Mouse (Mus musculus) urinary bladder, postnatal 4 days (tissue): ENCODE measurements around the gene Ank3.
"Not testable (repeated sequence)": the region's sequence is repeated elsewhere in the genome, so short reads cannot be mapped to it uniquely, and the experiment has no call there.

Experiments used
- DNase-seq, 2 experiments: peaks; one replicate each; pipeline ENCODE4 v3.0.0; 2021 to 2022; ENCODE audit warnings: low spot score in 2 of 2

The Ank3 gene

DNA sequence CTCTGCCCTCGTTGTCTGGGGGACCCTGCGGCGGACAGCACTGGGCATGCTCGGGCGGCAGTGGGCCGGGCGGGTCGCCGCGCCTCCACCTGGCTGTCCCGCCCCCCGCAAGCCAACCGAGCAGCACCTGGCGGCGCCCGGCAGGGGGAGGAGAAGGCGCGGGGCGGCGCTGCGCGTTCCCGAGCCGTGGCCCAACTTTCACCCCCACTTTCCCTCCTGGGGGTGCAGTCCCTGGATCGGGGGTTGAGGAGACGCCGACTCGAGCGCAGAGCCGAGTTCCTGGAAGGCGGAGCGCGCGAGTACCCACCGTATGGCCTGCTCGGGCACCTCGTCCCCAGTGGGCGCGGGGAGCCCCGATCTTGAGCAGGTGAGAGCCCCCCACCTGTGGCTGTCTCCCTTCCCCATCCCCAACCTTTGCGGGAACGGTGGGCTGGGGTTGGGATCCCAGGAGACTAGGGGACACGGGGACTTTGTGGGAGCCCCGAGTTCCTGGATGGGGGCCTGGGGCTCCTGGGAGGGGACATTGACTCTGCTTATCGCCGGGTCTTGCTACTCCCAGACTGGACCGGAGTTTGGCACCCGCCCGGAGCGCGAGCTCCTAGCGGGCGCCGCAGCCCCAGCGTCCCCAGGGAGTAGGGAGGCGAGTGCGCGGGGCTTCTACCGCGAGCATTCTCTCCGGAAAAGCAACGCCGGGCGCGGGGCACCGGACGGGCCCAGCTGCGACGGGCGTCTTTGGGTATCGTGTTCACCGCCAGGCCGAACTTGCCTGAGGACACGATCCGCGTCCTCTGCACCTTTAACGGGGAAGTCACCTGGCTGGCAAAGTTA is at the start of gene Ank3:
Ank3 (plus strand) TSS at position 11 of the 828 bp plus-strand sequence.
- peak in 1 of 2 experiments; percentile 31 for DNase-seq

DNA sequence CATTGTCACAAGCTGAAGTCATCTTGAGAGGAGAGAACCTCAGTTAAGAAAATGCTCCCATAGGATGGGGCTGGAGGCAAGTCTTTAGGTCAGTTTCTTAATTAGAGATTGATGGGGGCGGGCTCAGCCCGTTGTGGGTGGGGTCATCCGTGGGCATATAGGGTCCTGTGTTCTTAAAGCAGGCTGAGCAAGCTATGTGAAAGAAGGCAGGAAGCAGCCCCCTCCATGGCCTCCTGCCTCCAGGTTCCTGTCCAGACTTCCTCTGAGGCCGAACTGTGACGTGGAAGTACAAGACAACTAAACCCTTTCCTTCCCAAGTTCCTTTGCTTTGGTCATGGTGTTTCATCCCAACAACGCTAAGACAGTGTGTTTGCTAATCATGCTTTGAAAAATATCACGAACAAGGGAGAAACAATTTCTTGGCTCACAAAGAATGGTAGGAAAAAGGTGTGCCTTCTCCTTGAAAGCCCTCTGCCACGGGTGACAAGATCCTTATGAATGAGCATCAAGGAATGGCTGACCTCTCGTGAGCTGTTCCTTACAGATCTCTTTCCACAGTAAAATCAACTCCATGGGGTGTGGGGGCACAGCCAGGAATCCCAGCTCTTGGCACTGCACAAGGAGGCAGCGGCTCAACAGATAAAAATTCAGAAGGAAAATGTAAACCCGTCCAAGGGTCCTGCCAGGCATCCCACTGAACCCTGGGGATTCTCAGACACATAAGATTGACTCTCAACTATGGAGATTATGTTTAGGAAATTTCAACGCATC is 47.3 kb upstream of the Ank3 start:
- DNase-seq: peak in 1 of 2 experiments; percentile 43

DNA sequence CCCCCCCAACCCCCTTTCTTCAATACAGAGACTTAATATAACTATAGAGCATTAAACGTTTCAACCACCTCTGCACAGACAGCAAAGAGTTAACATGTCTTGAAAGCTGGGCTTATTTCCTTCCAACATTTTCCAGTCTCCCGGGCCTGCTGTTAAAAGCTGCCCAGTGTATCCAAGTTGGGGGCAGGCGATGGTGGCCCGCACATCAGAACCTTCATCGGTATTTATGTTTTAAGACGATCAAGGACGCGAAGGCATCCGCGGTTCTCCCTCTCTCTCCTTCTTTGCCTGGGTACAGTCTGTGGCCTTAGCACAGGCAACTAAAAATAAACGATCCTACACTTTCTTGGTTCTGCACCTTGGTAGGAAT is 46.7 kb upstream of the Ank3 start:
- no peak for DNase-seq

DNA sequence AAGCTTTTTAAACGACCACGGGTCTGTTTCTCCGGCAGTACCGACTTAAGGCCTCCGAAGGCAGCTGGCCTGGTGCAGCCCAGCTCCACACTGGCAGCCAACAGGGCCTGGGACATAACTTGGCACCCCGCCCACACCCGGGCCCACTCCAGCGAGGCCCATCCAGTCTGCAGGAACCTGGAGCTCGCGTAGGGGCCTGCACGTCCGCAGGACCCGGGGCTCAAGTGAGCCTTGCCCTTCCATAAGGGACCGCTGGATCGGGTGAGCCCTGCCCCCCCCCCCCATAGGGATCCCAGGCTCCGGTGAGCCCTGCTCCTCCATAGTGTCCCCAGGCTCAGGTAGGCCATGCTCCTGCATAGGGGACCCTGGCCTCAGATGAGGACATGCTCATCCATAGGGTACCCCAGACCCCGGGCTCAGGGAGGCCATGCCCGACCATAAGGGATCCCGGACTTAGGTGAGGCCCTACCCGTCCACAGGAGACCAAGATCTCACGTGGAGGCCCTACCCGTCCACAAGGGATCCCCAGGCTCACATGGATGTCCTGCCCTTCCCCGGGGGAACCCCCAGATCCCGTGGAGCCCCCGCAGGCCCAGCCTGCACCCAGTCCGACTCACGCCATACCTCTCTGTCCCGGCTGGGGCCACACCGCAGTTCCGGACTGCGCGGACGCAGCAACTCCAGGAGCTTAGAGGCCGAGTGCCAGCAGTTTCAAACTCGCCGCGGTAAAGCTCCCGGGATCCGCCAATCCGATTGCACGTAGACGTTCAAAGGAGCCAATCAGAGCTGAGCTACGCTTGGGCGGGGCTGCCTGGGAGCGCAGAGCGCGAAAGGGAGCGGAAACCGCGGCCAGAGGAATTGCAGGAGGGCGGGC is 46.1 kb upstream of the Ank3 start, which contains the start of gene Cdk1:
Cdk1 (minus strand) TSS at position 727 of the 874 bp plus-strand sequence.
- DNase-seq: peak; percentile 96 to 97

DNA sequence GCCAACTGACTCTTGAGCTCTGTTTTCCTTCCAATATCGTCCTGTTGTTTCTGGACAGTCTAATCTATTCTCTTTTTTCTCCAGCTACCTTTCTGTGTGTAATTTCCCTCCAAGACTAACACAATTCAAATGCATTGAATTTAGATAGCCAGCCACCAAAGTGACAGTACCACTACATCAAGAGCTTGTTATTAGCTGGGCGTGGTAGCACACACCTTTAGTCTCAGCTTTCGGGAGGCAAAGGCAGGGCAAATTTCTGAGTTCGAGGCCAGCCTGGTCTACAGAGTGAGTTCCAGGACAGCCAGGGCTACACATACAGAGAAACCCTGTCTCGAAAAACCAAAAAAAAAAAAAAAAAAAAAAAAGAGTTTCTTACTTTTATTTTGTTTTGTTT is 45.5 kb upstream of the Ank3 start:
- DNase-seq: not testable (repeated sequence)

DNA sequence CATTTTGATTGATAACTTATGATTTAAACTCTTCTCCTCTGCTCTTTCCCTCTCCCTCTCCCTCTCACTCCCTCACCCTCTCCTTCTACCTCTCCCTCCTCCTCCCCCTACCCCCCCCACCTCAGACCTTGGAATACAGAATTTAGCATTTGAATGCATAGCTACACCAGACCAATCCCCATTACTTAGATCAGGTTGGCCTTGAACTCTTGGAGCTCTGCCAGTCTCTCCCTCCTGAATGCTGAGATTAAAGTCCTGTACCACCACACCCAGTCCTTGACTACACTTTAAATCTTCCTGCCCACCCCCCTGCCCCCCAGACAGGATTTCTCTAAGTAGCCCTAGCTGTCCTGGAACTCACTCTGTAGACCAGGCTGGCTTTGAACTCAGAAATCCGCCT is 38.9 kb upstream of the Ank3 start:
- no peak for DNase-seq

DNA sequence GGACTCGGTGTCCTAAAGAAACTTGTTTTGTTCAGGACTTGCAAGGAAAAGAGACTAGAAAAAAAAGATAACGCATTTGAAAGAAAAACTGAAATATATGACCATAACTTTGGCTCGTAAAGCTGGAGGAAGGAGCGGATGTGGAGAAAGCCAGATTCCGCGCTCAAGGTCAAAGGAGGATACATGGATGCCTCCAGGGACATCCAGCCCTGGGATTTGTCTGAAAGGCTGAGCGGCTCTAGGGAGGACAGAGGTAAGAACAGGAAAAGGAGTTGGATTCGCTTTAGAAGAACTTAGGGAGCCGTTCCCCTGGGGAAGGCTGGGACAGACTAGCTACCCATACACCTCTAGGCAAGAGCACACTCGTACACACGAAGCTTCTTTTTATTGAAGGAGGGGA is 32.4 kb upstream of the Ank3 start:
- DNase-seq: peak in 1 of 2 experiments; percentile 25

DNA sequence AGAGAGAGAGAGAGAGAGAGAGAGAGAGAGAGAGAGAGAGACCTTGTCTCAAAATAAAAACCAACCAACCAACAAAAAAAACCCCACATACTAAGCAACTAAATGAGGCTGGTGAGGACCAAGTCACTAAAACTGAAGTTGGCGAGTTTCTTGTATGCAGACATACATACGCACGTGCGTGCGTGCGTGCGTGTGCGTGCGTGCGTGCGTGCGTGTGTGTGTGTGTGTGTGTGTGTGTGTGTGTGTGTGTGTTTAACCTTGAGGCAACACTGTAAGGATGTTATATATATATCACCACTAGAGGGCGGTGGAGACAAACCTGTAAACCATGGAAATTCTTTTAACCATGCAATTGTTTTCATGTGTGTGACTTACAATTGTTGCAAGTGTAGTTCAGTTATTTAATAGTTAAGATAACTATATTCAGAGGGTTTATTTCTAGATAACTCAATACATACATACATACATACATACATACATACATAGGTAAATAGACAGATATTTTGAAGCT is 31.6 kb upstream of the Ank3 start:
- DNase-seq: no peak

DNA sequence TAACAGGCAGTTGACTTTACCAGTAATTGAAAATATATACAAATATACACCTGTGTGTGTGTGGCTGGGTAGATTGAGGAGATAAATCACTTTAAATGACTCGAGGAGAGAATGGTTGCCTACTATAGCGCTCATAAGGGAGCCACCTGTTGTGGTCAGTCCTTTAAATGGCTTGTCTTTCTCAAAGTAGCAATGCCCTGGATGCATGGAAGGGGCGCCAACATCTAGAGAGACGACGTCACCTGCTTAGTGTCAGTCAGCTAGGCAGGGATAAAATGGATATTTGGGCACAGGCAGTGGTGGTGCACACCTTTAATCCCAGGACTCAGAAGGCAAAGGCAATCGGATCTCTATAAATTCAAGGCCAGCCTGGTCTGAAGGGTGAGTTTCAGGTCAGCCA is 29.3 kb upstream of the Ank3 start:
- no peak for DNase-seq

DNA sequence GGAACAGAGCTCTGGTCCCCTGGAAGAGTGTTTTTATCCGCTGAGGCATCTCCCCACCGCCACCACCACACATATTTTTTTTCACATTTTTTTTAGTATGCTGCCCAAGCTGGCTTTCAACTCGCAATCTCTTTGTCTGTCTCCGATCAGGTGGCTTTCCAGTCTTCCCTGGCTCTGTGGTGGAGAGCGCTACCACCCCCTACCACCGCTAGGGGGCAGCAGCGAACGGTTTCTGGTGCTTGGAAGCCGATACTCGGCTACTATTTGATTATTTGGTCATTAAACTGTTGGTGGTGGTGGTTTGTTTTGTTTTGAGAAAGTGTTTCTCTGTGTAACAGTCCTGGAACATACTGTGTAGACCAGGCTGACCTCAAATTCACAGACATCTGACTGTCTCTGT is 27.1 kb upstream of the Ank3 start:
- DNase-seq: no peak

DNA sequence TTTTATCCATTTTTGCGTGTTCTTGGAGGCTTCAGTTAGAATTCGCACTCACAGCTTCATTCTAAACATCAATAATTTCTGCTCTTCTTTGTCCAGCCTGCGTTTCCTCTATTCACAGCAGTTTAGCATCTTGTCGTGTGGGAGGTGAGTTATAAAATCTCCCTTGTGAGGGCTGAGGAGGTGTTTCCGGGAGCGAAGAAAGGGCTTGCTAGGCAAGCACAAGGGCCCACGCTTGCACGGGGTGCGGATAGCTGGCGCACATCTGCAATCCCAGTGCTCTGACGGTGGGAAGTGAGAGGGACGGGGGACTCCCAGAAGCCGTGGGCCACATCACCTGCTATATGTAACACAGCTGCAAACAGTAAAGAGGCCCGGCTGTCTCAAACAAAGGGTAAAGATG is 26.5 kb upstream of the Ank3 start:
- no peak for DNase-seq

DNA sequence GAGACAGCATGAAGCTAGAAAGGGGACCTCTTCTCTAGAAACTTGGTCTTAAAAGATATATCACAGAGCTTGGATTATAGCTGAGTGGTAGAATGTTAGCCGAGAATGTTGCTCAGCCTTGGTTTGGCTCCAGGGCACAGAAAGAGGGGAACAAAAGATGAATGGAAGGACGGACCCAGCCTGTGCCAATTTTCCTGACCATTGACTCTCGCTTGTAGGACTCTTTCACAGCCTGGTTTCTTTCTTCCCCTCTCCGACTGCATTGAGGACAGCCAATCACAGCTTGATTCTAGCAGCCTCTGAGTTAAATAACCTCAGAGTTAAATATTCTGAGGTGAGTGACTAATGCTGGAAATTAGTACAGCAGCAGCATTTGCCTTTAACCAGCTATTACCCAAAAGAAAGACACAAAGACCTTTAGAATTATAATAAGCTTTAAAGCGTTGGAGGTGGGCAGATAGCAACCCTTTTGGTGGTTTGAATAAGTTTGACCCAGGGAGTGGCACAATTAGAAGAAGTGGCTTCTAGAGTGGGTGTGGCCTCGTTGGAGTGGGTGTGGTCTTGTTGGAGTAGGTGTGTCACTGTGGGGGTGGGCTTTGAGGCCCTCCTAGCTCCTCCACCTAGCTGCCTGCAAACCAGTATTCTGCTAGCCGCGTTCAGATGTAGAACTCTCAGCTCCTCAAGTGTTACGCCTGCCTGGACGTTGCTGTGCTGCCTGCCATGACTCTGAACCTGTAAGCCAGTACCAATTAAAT is 24.6 kb upstream of the Ank3 start:
- no peak for DNase-seq

DNA sequence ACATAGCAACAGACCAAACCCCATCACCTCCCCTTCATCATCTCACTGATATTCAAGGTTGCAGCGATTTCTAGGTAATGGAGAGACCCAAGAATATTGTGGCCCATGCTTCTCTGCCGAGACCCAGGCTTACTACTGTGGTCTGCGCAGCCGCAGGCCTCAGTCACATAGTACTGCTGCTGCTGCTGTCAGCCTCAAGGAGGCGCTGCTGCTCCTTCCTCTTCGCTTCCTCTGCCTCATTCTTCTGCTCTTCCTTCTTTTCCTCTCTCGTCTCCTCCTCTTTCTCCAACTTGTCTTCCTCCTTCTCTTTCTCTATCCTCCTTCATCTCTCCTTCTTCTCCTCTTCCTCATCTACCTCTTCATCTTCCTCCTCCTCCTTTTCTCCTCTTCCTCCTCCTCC is 23.4 kb upstream of the Ank3 start:
- DNase-seq: no peak

DNA sequence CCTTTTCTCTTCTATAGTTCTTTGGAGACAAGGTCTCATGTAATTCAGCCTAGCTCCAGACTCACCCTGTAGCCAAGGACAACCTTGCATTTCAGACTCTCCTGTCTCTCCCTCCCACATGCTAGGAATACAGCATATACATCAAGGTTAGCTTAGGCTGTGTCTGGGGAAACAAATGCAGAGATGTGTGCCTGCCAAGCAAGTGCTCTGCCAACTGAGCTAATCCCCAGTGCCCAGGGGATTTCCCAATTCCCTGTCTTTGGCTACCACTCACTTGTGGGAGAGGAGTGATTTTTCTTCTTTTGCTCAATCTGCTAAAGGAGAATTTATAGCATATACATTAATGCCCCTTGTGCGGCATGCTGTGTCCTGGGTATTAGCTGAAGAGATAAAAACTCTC is 15.4 kb upstream of the Ank3 start:
- no peak for DNase-seq

DNA sequence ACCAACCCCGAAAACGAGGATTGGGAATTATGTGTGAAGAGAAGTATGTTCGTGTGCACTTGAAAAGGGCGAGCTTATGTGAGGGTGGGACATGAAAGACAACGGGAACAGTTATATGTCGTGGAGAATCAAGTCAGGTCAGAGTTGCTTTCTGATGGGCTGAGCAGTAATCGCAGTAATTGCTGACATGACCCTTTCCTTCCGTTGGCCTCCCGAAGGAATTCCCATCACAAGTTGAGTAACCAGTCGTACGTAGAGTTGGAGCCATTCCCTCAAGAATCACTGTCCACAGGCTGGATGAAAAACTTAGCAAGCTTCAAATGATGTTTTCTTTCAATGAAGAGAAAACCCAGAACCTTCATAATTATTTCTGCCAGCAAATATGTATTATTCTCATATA is 13.9 kb upstream of the Ank3 start:
- DNase-seq: no peak

DNA sequence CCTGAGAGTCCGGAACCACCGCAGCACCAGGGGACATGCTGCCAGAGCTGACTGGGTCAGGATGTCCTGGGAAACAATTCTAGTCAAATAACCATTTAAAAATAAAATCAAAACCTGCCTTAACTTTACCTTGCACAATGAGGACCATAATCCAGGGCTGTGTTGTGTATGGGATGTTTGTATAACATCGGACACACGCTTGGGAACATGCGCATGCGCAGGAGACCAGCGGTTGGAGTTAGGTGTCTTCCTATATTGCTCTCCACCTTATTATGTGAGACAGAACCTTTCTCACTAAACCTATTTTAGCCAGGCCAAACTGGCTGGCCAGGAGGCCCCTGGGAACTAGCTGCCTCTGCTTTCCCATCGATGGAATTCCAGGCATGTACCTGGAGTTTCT is 13.4 kb upstream of the Ank3 start:
- DNase-seq: no peak

DNA sequence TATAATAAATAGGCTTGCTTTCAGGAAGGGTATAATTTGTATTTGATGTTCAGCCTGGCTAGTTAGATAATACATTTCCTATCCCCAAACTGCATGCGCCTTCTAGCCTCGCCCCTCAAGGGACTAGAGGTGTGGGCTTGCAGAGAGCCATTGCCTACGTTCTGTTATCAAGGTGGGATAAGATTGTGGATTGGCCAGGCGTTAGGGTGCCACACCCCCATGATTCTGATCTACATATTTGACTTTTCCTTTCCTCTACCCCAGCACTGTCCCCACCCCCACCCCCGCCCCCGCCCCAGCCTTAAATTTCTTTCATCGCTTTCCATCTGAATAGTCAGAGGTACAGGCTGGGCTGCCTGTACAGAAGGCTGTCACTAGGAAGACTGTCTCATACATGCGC is 11.8 kb upstream of the Ank3 start:
- DNase-seq: no peak

DNA sequence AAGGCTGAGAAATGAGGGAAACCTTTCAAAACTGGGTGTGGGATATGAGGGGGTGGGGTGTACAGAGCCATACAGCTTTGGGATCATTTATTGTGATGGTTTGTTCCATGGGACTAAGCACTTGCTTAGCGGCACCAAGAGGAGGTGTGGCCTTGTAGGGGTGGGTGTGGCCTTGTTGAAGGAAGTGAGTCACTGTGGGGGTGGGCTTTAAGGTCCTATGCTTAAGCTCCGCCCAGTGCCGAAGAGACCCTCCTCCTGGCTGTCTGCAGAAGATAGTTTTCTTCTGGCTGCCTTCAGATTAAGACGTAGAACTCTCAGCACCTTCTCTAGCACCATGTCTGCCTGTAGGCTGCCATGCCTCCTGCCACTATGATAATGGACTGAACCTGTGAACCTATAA is 9.1 kb upstream of the Ank3 start:
- no peak for DNase-seq

DNA sequence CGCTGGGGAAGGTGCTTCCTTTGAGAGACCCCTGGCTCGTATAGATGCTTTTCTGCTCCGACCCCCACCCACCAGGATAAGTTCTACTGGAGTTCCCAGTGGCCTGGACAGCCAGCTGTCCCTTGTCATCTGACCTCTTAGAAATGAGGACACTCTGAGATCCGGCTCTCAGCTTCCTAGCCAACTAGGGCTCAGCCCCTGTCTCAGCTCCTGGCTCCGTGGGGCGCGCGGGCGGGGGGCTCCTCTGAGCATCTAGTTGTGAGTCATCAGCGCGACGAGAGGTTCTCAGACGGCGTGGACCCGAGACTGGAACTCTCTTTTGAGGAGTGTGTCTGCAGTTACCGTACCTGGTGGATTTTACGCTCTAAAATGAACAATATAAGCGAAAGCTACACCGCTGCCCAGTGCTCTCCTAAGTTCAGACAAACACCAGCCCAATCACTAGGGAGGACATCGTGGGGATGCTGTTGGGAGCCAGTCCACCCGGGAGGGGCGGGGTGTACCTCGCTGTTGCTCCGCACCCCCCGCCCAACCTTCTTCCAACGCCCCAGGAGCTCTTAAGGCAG is 293 bp upstream of the Ank3 start:
- no peak for DNase-seq

DNA sequence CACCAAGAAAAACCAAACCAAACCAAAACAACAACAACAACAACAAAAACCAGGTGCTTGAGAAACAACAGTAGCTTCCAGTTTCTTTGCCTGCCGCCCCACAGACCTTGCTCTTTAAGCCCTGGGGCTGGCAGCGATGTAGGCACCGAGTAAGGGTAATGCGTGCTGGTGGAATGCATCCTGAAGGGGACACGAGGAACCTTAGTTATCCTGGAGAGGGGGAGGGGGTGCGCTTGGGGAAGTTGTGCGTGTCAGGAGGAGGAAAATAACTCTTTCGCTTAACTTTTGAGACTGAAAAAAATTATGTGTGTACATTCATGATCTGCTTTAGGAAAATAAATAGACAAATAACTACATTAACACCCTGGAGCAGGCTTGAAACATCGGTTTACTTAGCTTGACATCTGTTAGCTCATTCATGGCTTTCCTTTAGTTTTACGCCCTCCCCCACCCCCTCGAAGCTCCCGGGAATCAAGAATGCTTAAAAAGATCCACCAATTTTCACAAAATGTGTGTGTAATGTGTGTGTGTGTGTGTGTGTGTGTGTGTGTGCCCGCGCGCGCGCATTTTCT is 1.3 kb downstream of the Ank3 start:
- no peak for DNase-seq

DNA sequence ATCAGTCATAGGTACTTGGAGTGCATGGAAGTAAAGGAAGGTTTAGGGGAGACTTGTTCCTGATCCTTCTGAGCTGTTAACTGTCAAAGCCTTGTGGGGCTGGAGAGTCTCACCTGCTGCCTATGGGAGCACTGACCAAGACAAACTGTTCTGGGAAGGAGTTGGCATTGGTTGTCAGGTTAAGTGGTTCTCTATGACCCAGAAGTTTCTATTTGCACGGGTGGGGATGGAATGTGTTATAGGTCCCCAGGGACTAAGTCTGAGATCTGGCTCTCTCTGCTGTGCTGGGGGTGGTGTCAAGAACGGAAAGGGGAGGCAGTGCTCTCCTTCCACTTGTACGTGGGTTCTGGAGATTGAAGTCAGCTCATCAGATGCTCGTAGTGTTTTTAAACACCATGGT is 6.9 kb downstream of the Ank3 start:
- no peak for DNase-seq
